Mouse (Mus musculus) 3T3-L1 (cell line): Measurements from ENCODE around the gene Hoxc6.

Experiments
- DNase-seq: peaks from one replicate; pipeline ENCODE4 v3.0.0-alpha.2; 2015; ENCODE audit warnings: low read depth, low spot score

Hoxc6 gene

GRCm38 (mm10) chr15:102997939-102998355 lies at the start of gene Hoxc6:
Gene Hoxc6 (plus strand): TSS chr15:102998257.
- DNase-seq: no peak

GRCm38 (mm10) chr15:102948842-102949241 lies 49.2 kb upstream of the Hoxc6 start:
- DNase-seq: no peak

GRCm38 (mm10) chr15:102949696-102950095 lies 48.4 kb upstream of the Hoxc6 start:
- DNase-seq: no peak

- DNase-seq: no peak
Observed at GRCm38 (mm10) chr15:102950877-102951276, 47.2 kb upstream of the Hoxc6 start.

- DNase-seq: no peak
Observed at GRCm38 (mm10) chr15:102953561-102953960, 44.5 kb upstream of the Hoxc6 start.

- no peak for DNase-seq
Observed at GRCm38 (mm10) chr15:102954192-102955006, 43.7 kb upstream of the Hoxc6 start, which contains the start of gene Hoxc11. Gene Hoxc11 (plus strand): TSS chr15:102954427.

GRCm38 (mm10) chr15:102955007-102955382 lies 43.1 kb upstream of the Hoxc6 start:
- no peak for DNase-seq

- DNase-seq: no peak
Observed at GRCm38 (mm10) chr15:102955833-102956640, 42.0 kb upstream of the Hoxc6 start.

GRCm38 (mm10) chr15:102956906-102957305 lies 41.2 kb upstream of the Hoxc6 start:
- DNase-seq: no peak

- DNase-seq: no peak
Observed at GRCm38 (mm10) chr15:102959663-102960191, 38.3 kb upstream of the Hoxc6 start.

GRCm38 (mm10) chr15:102961728-102962127 lies 36.3 kb upstream of the Hoxc6 start:
- DNase-seq: no peak

GRCm38 (mm10) chr15:102962492-102962891 lies 35.6 kb upstream of the Hoxc6 start:
- no peak for DNase-seq

GRCm38 (mm10) chr15:102963259-102963658 lies 34.8 kb upstream of the Hoxc6 start:
- no peak for DNase-seq

- DNase-seq: no peak
Observed at GRCm38 (mm10) chr15:102963671-102964640, 34.1 kb upstream of the Hoxc6 start.

GRCm38 (mm10) chr15:102965003-102965891 lies 32.8 kb upstream of the Hoxc6 start:
- DNase-seq: no peak

- DNase-seq: no peak
Observed at GRCm38 (mm10) chr15:102965892-102966775, 31.9 kb upstream of the Hoxc6 start.

- DNase-seq: no peak
Observed at GRCm38 (mm10) chr15:102966776-102967311, 31.2 kb upstream of the Hoxc6 start, which contains the start of gene Hoxc10. Gene Hoxc10 (plus strand): TSS chr15:102966796.

GRCm38 (mm10) chr15:102967312-102967510 lies 30.8 kb upstream of the Hoxc6 start, which contains the start of gene Hoxc5:
Gene Hoxc5 (plus strand): TSS chr15:102967443.
- no peak for DNase-seq
